Mouse (Mus musculus): ENCODE measurements around the gene Olfr229. TPM values are rescaled to one million over a fixed set of nuclear protein-coding genes. Genes with fewer than 3 reads are reported as not detected.

The Olfr229 gene
- not detected for polyA plus RNA-seq (2017; shearing (Covaris generic))

DNA sequence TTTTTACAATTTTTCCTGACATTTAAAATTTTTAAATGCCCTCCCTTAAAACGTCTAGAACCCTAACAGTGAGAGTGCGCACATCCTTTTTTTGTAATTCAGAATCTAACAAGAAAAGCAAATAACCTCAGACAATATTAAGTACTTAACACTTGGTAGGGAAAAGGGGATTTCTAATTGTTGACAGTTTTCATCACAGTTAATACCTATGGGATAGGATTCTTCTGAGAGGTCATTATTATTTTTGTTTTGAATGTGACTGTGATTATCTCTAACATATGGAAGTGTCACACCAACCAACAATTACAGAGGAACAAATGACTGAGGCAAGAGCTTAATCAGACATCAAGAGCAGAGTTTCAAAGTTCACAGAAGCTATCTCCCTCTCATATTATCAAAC is at the start of gene Olfr229:
Gene Olfr229 (plus strand): TSS at position 301 of the 400 bp plus-strand sequence.

DNA sequence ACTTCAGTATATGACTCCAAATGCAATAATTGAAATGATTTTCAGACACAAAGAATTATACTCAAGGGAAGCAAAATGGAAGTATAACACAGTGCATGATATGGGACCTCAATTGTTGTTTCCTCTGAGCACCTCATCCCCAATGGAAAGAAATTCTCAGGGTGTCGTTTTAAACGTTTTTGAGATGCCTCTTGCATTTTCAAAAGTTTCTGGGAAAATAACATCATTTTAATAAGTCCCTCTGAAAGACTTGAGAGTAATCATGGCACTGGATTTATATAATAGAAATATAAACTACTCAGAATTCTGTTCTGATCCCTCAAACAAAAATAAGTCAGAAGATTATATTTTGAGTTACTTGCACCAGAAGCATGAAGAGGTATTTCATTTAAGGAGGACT is 41.0 kb upstream of the Olfr229 start, which contains the start of gene Olfr972:
Gene Olfr972 (plus strand): TSS at position 301 of the 400 bp plus-strand sequence.

DNA sequence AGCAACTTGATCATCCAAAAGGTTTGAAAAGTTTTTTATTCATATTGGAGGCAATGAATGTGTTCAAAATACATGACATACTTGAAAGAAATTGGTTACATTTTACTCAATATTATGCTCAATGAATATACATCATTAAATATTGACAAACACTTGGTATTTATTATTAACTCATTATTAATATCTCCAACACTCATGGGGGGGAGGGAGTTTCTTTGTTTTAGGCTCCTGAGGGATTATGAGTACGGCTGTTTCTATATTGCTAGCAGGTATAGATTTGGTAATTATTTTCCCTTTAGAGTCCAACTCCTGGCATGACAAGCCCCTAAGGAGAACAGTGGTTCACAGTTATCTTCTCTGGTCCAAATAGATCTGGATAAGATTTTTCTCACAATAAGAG is 30.1 kb downstream of the Olfr229 start, which contains the start of gene Olfr974:
Gene Olfr974 (plus strand): TSS at position 301 of the 400 bp plus-strand sequence.

DNA sequence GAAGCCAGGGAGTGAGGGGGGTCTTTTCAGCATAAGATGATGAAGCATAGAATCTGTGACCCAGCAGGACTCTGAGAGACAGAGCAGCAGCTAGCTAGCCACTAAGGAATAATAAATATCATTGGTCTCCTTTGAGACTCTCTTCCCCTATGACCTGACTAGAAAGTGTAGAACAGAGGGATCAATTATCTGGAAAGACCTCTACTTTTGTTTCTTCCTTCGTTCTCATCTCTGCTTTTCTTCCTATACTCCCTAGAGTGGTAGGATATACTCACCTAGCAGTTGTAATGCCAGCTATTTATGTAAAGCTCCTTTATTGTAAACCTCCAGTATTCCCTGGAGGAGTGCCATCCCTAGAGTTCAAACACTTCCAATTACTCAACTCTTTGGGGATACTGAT is 44.8 kb downstream of the Olfr229 start, which contains the start of gene Olfr975:
Gene Olfr975 (minus strand): TSS at position 101 of the 400 bp plus-strand sequence.

DNA sequence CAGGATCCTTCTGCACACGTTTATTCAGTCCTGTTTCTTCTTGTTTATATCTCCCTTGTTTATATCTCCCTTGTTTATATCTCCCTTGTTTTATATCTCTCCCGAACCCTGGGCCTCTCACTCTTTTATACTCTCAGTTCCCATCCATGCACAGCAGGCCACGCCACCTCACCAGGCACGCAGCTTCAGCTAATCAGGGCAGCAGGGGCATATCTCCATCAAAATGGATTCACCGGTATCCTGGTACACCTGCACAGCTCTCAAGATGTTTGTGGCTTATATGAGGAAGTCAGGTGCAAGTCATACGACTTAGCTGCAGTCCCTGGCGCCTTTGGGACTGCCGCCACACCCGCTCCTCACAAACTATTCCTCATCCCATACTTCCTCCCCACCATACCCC is 53.9 kb downstream of the Olfr229 start, which contains the start of gene Olfr976:
Gene Olfr976 (minus strand): TSS at position 101 of the 400 bp plus-strand sequence.

Other genes with a start within 250 kb of the Olfr229 start
- not detected for gene Olfr963, start 240.1 kb upstream of the Olfr229 start, polyA plus RNA-seq (2017; shearing (Covaris generic))
- not detected for gene Olfr149, start 200.2 kb upstream of the Olfr229 start, polyA plus RNA-seq (2017; shearing (Covaris generic))
- gene Olfr965, start 196.0 kb upstream of the Olfr229 start, polyA plus RNA-seq (2017; shearing (Covaris generic)), result not detected
- gene Olfr150, start 176.4 kb upstream of the Olfr229 start, polyA plus RNA-seq (2017; shearing (Covaris generic)), result not detected
- not detected for gene Olfr967, start 161.1 kb upstream of the Olfr229 start, polyA plus RNA-seq (2017; shearing (Covaris generic))
- not detected for gene Olfr968, start 124.1 kb upstream of the Olfr229 start, polyA plus RNA-seq (2017; shearing (Covaris generic))
- gene Olfr969, start 116.4 kb upstream of the Olfr229 start, polyA plus RNA-seq (2017; shearing (Covaris generic)), result not detected
- gene Olfr970, start 98.5 kb upstream of the Olfr229 start, polyA plus RNA-seq (2017; shearing (Covaris generic)), result not detected
- not detected for gene Olfr971, start 70.5 kb upstream of the Olfr229 start, polyA plus RNA-seq (2017; shearing (Covaris generic))
- gene Olfr972, start 40.9 kb upstream of the Olfr229 start, polyA plus RNA-seq (2017; shearing (Covaris generic)), result not detected
- not detected for gene Olfr974, start 30.2 kb downstream of the Olfr229 start, polyA plus RNA-seq (2017; shearing (Covaris generic))
- not detected for gene Olfr975, start 44.7 kb downstream of the Olfr229 start, polyA plus RNA-seq (2017; shearing (Covaris generic))
- gene Olfr976, start 53.8 kb downstream of the Olfr229 start, polyA plus RNA-seq (2017; shearing (Covaris generic)), result not detected
- not detected for gene Olfr978, start 84.8 kb downstream of the Olfr229 start, polyA plus RNA-seq (2017; shearing (Covaris generic))
- gene Olfr979, start 96.1 kb downstream of the Olfr229 start, polyA plus RNA-seq (2017; shearing (Covaris generic)), result not detected
- not detected for gene Olfr980, start 102.2 kb downstream of the Olfr229 start, polyA plus RNA-seq (2017; shearing (Covaris generic))
- not detected for gene Olfr981, start 114.1 kb downstream of the Olfr229 start, polyA plus RNA-seq (2017; shearing (Covaris generic))
- not detected for gene Olfr982, start 166.5 kb downstream of the Olfr229 start, polyA plus RNA-seq (2017; shearing (Covaris generic))
- not detected for gene Olfr983, start 186.3 kb downstream of the Olfr229 start, polyA plus RNA-seq (2017; shearing (Covaris generic))
- 0.05 TPM for gene Olfr984, start 206.9 kb downstream of the Olfr229 start, polyA plus RNA-seq (2017; shearing (Covaris generic))
- not detected for gene Olfr985, start 222.8 kb downstream of the Olfr229 start, polyA plus RNA-seq (2017; shearing (Covaris generic))
- not detected for gene Tmem225, start 240.8 kb downstream of the Olfr229 start, polyA plus RNA-seq (2017; shearing (Covaris generic))